Mouse (Mus musculus): Measurements from ENCODE around the gene Cdk6. TPM values are rescaled to one million over a fixed set of nuclear protein-coding genes. Genes with fewer than 3 reads are reported as not detected.

The Cdk6 gene
- total and polyA plus RNA-seq, 3 experiments: 79.0 to 318 (median 197) TPM

DNA sequence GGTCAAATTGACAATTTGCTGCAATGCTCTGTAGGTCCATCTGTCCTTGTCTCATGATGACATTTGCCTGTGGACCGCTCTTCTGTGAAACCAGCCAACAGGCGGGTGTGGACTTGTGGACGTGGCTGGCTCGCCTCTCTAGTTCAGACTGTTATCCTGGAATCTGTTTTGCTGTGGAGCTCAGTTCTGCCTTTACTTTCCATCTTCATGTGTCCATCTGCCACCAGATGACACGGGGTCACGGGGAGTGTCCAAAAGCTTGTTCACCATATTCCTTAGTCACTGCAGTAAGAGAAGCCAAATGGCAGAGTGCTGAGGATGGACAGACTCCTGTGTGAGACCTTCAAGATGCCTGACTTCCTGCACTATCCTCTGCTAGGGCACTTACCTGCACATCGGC lies 52.9 kb downstream of the Cdk6 start:
- no peak overlapping the region for H3K4me3 ChIP-seq (ENCODE audit: control insufficient read depth in 1 of 2, insufficient read depth in 1 of 2, low read depth in 2 of 2, low read length in 2 of 2)
- H3K4me1 ChIP-seq (ENCODE audit: control insufficient read depth in 1 of 2, insufficient read depth in 2 of 2, low read length in 2 of 2): peaks cover 2 to 3% of the 10 kb centered on the region in 2 experiments; a peak in 3 of 4 replicates
- TF ChIP-seq MAZ (IDR thresholded peaks at IDR 0.05; ENCODE audit: low read depth, low read length) (no peak), MXI1 (IDR thresholded peaks at IDR 0.05; ENCODE audit: low read depth, low read length) (no peak), MEF2A (IDR thresholded peaks at IDR 0.05; ENCODE audit: extremely low read depth, insufficient replicate concordance, low read depth, low read length, poor library complexity, severe bottlenecking) (no peak), ZC3H11A (IDR thresholded peaks at IDR 0.05; ENCODE audit: low read depth, low read length) (no peak), MYB (IDR thresholded peaks at IDR 0.05; ENCODE audit: low read depth, low read length) (no peak), POLR2AphosphoS5 (IDR thresholded peaks at IDR 0.05; ENCODE audit: borderline replicate concordance, low read depth, low read length) (no peak), POLR2AphosphoS2 (IDR thresholded peaks at IDR 0.05; ENCODE audit: low read length) (no peak), MAX (IDR thresholded peaks at IDR 0.05; ENCODE audit: low read length) (no peak), MYC (IDR thresholded peaks at IDR 0.05; ENCODE audit: low read depth, low read length) (no peak)
- no peak overlapping the region for H3K9ac ChIP-seq (ENCODE audit: control insufficient read depth, low read depth, low read length, poor library complexity, severe bottlenecking)
- H3K9me3 ChIP-seq (replicated peaks; ENCODE audit: insufficient read depth, low read length): no peaks in the 10 kb centered on the region
- DNase-seq (ENCODE audit: low read depth, low spot score): no peak
- peaks cover 11 to 67% of the 10 kb centered on the region in 2 experiments for H3K36me3 ChIP-seq (ENCODE audit: control insufficient read depth in 1 of 2, insufficient read depth in 2 of 2, low read length in 2 of 2)
- no peaks in the 10 kb centered on the region for H3K27me3 ChIP-seq (ENCODE audit: control insufficient read depth in 1 of 2, insufficient read depth in 2 of 2, low read length in 2 of 2)
- H3K27ac ChIP-seq (ENCODE audit: control insufficient read depth, low read depth, low read length): no peak overlapping the region
- peaks cover 58% of the 10 kb centered on the region for H3K79me2 ChIP-seq (ENCODE audit: control insufficient read depth, insufficient read depth, low read length, poor library complexity)

DNA sequence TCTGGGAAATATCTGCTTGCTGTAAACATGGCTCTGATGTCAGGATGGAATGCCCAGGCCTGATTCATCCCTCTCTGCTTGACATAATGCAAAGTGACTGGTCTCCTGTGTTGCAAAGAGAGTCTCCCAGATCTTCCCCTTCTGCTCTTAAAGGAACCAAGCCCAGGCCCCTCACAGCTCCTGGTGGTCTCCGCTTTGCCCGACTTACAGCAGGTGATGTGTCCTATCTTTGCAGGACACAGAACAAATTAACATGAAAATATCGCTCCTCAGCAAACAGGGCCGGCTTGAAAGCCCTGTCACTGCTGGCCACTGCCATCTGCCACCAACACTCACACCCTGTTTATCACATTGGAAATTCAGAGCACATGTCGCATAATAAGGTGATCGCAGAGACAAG lies 53.7 kb downstream of the Cdk6 start:
- no peaks in the 10 kb centered on the region for H3K27me3 ChIP-seq (ENCODE audit: control insufficient read depth in 1 of 2, insufficient read depth in 2 of 2, low read length in 2 of 2)
- peaks cover 59% of the 10 kb centered on the region for H3K79me2 ChIP-seq (ENCODE audit: control insufficient read depth, insufficient read depth, low read length, poor library complexity)
- H3K4me1 ChIP-seq (ENCODE audit: control insufficient read depth in 1 of 2, insufficient read depth in 2 of 2, low read length in 2 of 2): peaks cover 2 to 3% of the 10 kb centered on the region in 2 experiments; a peak in 3 of 4 replicates
- H3K36me3 ChIP-seq (ENCODE audit: control insufficient read depth in 1 of 2, insufficient read depth in 2 of 2, low read length in 2 of 2): peaks cover 11 to 59% of the 10 kb centered on the region in 2 experiments
- H3K9ac ChIP-seq (ENCODE audit: control insufficient read depth, low read depth, low read length, poor library complexity, severe bottlenecking): no peak overlapping the region
- no peak for DNase-seq (ENCODE audit: low read depth, low spot score)
- no peak overlapping the region for H3K4me3 ChIP-seq (ENCODE audit: control insufficient read depth in 1 of 2, insufficient read depth in 1 of 2, low read depth in 2 of 2, low read length in 2 of 2)
- TF ChIP-seq CHD1 (IDR thresholded peaks at IDR 0.05; ENCODE audit: low read depth, low read length): no peak
- TF ChIP-seq GATA1 (IDR thresholded peaks at IDR 0.05; ENCODE audit: low read depth, low read length): no peak
- no peak for TF ChIP-seq UBTF (IDR thresholded peaks at IDR 0.05; ENCODE audit: borderline replicate concordance, insufficient read depth, low read depth, low read length)
- no peak for TF ChIP-seq POLR2AphosphoS2 (IDR thresholded peaks at IDR 0.05; ENCODE audit: low read length)
- no peak for TF ChIP-seq ETS1 (IDR thresholded peaks at IDR 0.05; ENCODE audit: low read depth, low read length)
- TF ChIP-seq USF2 (IDR thresholded peaks at IDR 0.05; ENCODE audit: borderline replicate concordance in 1 of 2, insufficient read depth in 1 of 2, low read depth in 1 of 2, low read length in 2 of 2): no peak
- no peak for TF ChIP-seq ELF1 (IDR thresholded peaks at IDR 0.05; ENCODE audit: low read depth, low read length)
- TF ChIP-seq TCF12 (IDR thresholded peaks at IDR 0.05; ENCODE audit: low read depth, low read length): no peak
- TF ChIP-seq MXI1 (IDR thresholded peaks at IDR 0.05; ENCODE audit: low read depth, low read length): no peak
- no peak for TF ChIP-seq BHLHE40 (IDR thresholded peaks at IDR 0.05; ENCODE audit: borderline replicate concordance, low read depth, low read length)
- no peak for TF ChIP-seq MEF2A (IDR thresholded peaks at IDR 0.05; ENCODE audit: extremely low read depth, insufficient replicate concordance, low read depth, low read length, poor library complexity, severe bottlenecking)
- no peak; a peak in 1 of 4 replicates for TF ChIP-seq POLR2A (IDR thresholded peaks at IDR 0.05; ENCODE audit: control insufficient read depth in 1 of 2, insufficient read depth in 1 of 2, low read depth in 1 of 2, low read length in 2 of 2, poor library complexity in 1 of 2)
- TF ChIP-seq SIN3A (IDR thresholded peaks at IDR 0.05; ENCODE audit: low read length): no peak
- TF ChIP-seq HCFC1 (IDR thresholded peaks at IDR 0.05; ENCODE audit: low read depth, low read length): no peak
- TF ChIP-seq TBP (IDR thresholded peaks at IDR 0.05; ENCODE audit: low read depth, low read length): no peak
- H3K9me3 ChIP-seq (replicated peaks; ENCODE audit: insufficient read depth, low read length): no peaks in the 10 kb centered on the region
- H3K27ac ChIP-seq (ENCODE audit: control insufficient read depth, low read depth, low read length): no peak overlapping the region
